Mouse (Mus musculus) intestine, embryonic 14.5 days (tissue): ENCODE results near the gene Grm2. TPM values are rescaled to one million over a fixed set of nuclear protein-coding genes. Genes with fewer than 3 reads are reported as not detected.
A peak's percentile ranks its signal among the peaks of the same experiment; 100 is the strongest.

ENCODE experiments used
- ATAC-seq: fragments of 200-750 bp; cut with Nextera tagmentation; replicated peaks from 2 replicates; pipeline ENCODE4 v1.8.0; 2017; ENCODE audit warnings: low read depth, moderate number of reproducible peaks, moderate TSS enrichment, moderate library complexity; ENCODE audit not compliant: low FRiP score, low TSS enrichment
- DNase-seq: peaks from one replicate; pipeline ENCODE4 v3.0.0-alpha.2; 2018; ENCODE audit warnings: low spot score
- H3K27ac ChIP-seq: fragments of 300-500 bp; sonication (generic); 2 replicates; pipeline ENCODE4 v1.5.1; 2014; ENCODE audit warnings: low read depth, mild to moderate bottlenecking, control low read depth
- H3K27me3 ChIP-seq: fragments of 300-500 bp; sonication (generic); replicated peaks from 2 replicates; pipeline ENCODE4 v1.6.1; 2014; ENCODE audit warnings: low read length, control low read depth; ENCODE audit not compliant: control insufficient read depth, insufficient read depth
- H3K36me3 ChIP-seq: fragments of 300-500 bp; sonication (generic); 2 replicates; pipeline ENCODE4 v1.6.1; 2014; ENCODE audit warnings: low read length, control low read depth; ENCODE audit not compliant: control insufficient read depth, insufficient read depth
- H3K4me1 ChIP-seq: fragments of 300-500 bp; sonication (generic); replicated peaks from 2 replicates; pipeline ENCODE4 v1.6.1; 2014; ENCODE audit warnings: low read length, control low read depth, mixed read lengths; ENCODE audit not compliant: control insufficient read depth, insufficient read depth
- H3K4me2 ChIP-seq: fragments of 300-500 bp; sonication (generic); 2 replicates; pipeline ENCODE4 v1.6.1; 2014; ENCODE audit warnings: low read length
- H3K4me3 ChIP-seq: fragments of 300-500 bp; sonication (generic); 2 replicates; pipeline ENCODE4 v1.5.1; 2014; ENCODE audit warnings: low read depth, low read length, control low read depth, mixed read lengths
- H3K9ac ChIP-seq: fragments of 300-500 bp; sonication (generic); 2 replicates; pipeline ENCODE4 v1.6.1; 2014; ENCODE audit warnings: mild to moderate bottlenecking, low read length
- H3K9me3 ChIP-seq: fragments of 300-500 bp; sonication (generic); 2 replicates; pipeline ENCODE4 v1.6.1; 2016; ENCODE audit warnings: low read length, control low read depth; ENCODE audit not compliant: control insufficient read depth
- WGBS: fragments of 180-500 bp; shearing (Covaris S2); extraction: QIAGEN DNeasy Blood & Tissue Kit; methylation state at CpG from one replicate; pipeline ENCODE4 v1.1.7; 2014; 5-methylcytosine and 5-hydroxymethylcytosine counted together
- polyA plus RNA-seq: library from polyadenylated mRNA; unstranded; fragments of >200 nt; fragmentation: Nextera tagmentation; extraction: Ambion mirVana; gene quantifications from 2 replicates; pipeline ENCODE4 v1.2.1, GENCODE M21; 2014

The Grm2 gene
- polyA plus RNA-seq, 1 experiment from 2014 or later, result not detected

DNA sequence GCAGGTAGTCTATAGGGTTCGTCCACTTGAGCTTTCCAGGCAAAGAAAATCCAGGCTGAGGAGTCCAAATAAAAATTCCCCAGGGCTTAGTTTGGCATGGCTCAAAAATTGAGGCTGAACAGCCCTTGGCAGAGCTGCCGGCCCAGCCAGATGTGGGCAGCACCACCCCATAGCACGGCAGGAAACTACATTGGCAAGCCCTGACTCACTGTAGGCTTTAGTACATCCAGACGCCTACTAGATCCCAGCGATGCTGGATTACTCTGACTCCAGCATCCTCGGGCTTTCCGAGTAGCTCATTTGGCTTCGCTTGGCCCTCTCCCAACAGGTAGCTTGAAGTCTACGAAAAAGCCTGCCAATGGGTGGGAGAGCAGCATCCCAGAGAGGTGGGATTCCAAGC is 25.1 kb upstream of the Grm2 start:
- Histone ChIP-seq H3K4me3 (no peak overlapping the region), H3K9me3 (no peaks in the 10 kb centered on the region), H3K27ac (no peak overlapping the region), H3K4me1 (0 out of 2 replicates have a peak, but pooled peaks cover 3% of the 10 kb centered on the region), H3K36me3 (peaks cover 52% of the 10 kb centered on the region), H3K27me3 (no peaks in the 10 kb centered on the region), H3K9ac (no peak overlapping the region), H3K4me2 (no peak overlapping the region)
- DNase-seq, result no peak
- WGBS, result 90% methylated on average over 9 of the region's 9 CpGs
- no peak for ATAC-seq

DNA sequence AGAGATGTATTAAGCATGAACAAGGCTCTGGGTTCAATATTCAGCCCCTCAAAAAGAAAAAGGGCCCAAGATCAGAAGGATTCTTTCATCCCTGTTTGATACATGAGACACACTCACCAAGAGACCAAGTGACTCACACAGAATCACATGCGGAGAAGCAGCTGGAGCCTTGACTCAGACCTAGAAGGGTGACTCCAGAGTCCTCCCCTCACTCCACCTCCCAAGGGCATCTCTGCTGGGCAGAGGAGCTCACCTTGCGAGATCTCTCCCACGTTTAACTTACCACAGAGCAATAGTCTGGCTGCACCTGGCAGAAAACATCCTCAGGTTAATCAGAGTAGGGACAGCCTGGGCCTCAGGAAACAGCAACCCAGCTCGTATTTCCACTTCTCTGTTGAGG is 22.4 kb upstream of the Grm2 start:
- no peak overlapping the region for H3K9ac ChIP-seq
- H3K4me3 ChIP-seq, result no peak overlapping the region
- no peaks in the 10 kb centered on the region for H3K9me3 ChIP-seq
- H3K36me3 ChIP-seq, result peaks cover 57% of the 10 kb centered on the region
- no peaks in the 10 kb centered on the region for H3K27me3 ChIP-seq
- DNase-seq (no peak), ATAC-seq (no peak)
- whole genome bisulfite sequencing, result 64% methylated on average over 4 of the region's 4 CpGs
- no peaks in the 10 kb centered on the region for H3K4me1 ChIP-seq
- no peak overlapping the region for H3K27ac ChIP-seq
- H3K4me2 ChIP-seq, result no peak overlapping the region

DNA sequence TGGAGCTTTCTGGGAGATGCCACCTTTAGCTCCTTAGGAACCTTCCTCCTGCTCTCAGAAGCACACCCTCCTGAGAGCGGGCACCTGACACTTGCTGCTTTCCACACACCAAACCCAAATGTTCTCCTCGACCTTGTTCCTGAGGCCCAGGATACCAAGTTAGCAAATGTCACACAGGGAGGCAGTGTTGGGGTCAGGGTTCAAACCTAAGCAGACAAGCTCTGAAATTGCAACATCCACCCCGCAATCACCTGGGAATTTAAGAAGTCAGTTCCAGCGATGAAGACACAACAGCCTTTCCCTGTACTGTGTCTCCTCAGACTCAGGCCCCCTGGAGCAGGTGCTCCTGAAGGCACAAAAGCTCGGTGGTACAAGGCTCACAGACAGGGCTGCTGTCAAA is 21.8 kb upstream of the Grm2 start:
- no peak overlapping the region for H3K9ac ChIP-seq
- H3K4me3 ChIP-seq, result no peak overlapping the region
- WGBS, result 90% methylated on average over 5 of the region's 5 CpGs
- H3K4me2 ChIP-seq, result no peak overlapping the region
- no peaks in the 10 kb centered on the region for H3K9me3 ChIP-seq
- H3K27me3 ChIP-seq, result no peaks in the 10 kb centered on the region
- no peak for ATAC-seq
- peaks cover 62% of the 10 kb centered on the region for H3K36me3 ChIP-seq
- no peak for DNase-seq
- H3K4me1 ChIP-seq, result no peaks in the 10 kb centered on the region
- no peak overlapping the region for H3K27ac ChIP-seq

DNA sequence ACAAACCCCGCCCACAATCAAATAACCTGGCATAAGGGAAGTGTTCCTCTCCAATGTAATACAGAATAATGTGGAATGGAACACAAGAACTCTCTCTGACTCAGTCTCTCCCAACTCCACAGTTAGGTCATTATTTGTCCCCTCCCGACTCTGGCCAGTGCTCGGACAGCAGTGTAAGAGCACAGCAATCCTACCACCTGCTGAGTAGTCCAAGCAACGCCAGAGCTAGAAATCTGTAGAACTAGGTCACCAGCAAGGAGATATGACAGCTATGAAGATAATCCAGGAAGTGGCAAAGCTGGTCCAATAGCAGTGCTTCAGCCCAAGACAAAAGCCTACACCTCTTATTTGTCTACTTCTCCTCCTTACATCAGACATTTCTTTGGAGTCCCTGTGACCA is 20.7 kb upstream of the Grm2 start:
- no peak for DNase-seq
- no peaks in the 10 kb centered on the region for H3K9me3 ChIP-seq
- H3K4me3 ChIP-seq, result no peak overlapping the region
- ATAC-seq, result no peak
- H3K4me1 ChIP-seq, result no peaks in the 10 kb centered on the region
- H3K36me3 ChIP-seq, result peaks cover 67% of the 10 kb centered on the region
- 79% methylated on average over 4 of the region's 4 CpGs for WGBS
- no peak overlapping the region for H3K27ac ChIP-seq
- H3K27me3 ChIP-seq, result no peaks in the 10 kb centered on the region
- no peak overlapping the region for H3K4me2 ChIP-seq
- no peak overlapping the region for H3K9ac ChIP-seq

DNA sequence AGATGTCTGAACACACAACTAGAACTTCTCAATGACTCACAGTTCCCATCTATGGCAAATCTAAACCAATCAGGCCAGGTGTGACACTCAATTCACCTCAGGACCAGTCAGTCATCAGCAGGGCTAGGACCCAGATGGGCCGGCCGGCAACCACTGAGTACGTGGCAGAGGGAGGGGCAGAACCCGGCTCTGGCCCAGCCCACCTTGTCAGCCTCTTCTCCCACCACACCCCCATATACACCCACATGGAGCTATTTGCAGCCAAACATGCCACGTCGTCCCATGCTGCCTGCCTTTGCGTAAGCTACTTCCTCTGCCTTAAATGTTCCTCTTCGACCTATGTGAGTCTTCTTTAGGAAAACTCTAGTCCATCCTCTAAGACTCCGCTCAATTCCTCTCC is 20.1 kb upstream of the Grm2 start:
- H3K27ac ChIP-seq, result no peak overlapping the region
- peaks cover 65% of the 10 kb centered on the region for H3K36me3 ChIP-seq
- WGBS, result 78% methylated on average over 9 of the region's 9 CpGs

DNA sequence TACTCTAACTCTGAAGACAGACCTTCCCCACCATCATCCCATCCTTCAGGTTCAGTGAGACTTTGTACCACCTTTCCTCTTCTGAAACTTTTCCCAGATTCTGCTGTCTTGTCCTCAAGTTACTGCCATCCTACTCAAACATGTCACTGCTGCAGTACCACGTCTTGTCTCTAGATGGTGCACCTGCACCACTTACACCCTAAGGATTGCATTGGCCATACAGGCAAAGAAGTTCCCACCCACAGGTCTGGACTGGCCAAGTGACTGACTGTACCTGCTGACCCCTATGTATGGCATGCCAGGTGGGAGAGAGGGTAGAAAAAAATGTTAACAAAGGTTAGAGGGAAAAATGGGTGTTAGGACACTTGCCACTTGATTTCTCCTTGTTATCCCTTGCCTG is 19.6 kb upstream of the Grm2 start:
- no peak overlapping the region for H3K4me3 ChIP-seq
- DNase-seq (peak; percentile 94), ATAC-seq (peak; percentile 79; the same call in 1 of the 2 replicates)
- H3K9me3 ChIP-seq, result no peaks in the 10 kb centered on the region
- WGBS, result 0% methylated on average over 1 of the region's 1 CpGs
- H3K9ac ChIP-seq, result no peak overlapping the region
- H3K4me2 ChIP-seq, result no peak overlapping the region
- H3K4me1 ChIP-seq, result no peaks in the 10 kb centered on the region
- no peaks in the 10 kb centered on the region for H3K27me3 ChIP-seq
- peaks cover 63% of the 10 kb centered on the region for H3K36me3 ChIP-seq
- H3K27ac ChIP-seq, result no peak overlapping the region

More for the DNA sequence above, 20.1 kb upstream of the Grm2 start:
- Histone ChIP-seq H3K4me3 (no peak overlapping the region), H3K9me3 (no peaks in the 10 kb centered on the region), H3K27me3 (no peaks in the 10 kb centered on the region), H3K9ac (no peak overlapping the region), H3K4me2 (no peak overlapping the region), H3K4me1 (no peaks in the 10 kb centered on the region)
- ATAC-seq (peak; percentile 41; the same call in 1 of the 2 replicates), DNase-seq (no peak)

DNA sequence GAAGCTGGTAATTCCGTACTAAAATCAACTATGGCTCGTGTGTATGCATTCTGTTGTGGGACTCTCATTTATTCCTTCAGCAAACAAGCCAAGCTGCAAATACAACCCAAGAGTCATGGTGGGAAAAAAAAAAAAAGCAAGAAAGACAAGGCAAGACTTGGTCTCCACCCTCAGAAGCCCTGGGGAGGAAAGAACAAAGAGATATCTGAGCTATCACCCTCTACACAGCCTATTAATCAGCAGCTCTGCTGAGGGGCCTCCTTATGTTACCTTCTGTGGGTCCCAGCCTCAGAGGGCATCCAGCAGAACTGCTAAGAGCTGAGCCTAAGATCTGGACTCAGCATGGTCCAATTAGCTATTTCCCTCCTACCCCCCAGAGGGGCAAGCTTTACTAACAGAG is 18.0 kb upstream of the Grm2 start:
- peaks cover 62% of the 10 kb centered on the region for H3K36me3 ChIP-seq

DNA sequence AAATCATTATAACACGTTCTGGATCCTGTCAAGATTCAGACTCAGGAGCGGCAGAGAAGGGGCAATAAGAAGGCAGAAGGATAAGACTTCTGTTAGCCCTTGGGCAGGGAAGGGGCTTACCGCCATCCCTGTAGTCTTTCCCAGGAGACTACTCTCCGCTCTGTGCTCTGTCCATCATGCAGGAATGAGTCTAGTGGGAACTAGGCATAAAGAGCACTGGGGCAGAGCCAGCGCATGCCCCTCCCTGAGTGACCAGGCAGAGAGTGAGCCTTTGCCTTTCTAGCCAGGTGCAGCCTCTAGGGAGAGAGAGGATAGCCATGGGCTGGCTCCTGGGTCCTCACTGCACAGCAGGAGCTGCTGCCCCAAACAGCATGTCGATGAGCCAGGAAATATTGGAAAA is 9.0 kb upstream of the Grm2 start:
- no peak overlapping the region for H3K4me3 ChIP-seq
- H3K4me1 ChIP-seq, result no peaks in the 10 kb centered on the region
- no peak for DNase-seq
- H3K9ac ChIP-seq, result no peak overlapping the region
- H3K9me3 ChIP-seq, result no peaks in the 10 kb centered on the region
- H3K27me3 ChIP-seq, result no peaks in the 10 kb centered on the region
- no peak overlapping the region for H3K27ac ChIP-seq
- no peak for ATAC-seq
- no peak overlapping the region for H3K4me2 ChIP-seq
- WGBS, result 83% methylated on average over 6 of the region's 6 CpGs
- peaks cover 57% of the 10 kb centered on the region for H3K36me3 ChIP-seq

More for the DNA sequence above, 18.0 kb upstream of the Grm2 start:
- no peak for ATAC-seq
- Histone ChIP-seq H3K9ac (no peak overlapping the region), H3K9me3 (no peaks in the 10 kb centered on the region), H3K4me1 (no peaks in the 10 kb centered on the region), H3K27me3 (no peaks in the 10 kb centered on the region), H3K27ac (no peak overlapping the region), H3K4me3 (no peak overlapping the region), H3K4me2 (no peak overlapping the region)
- WGBS, result 94% methylated on average over 2 of the region's 2 CpGs
- no peak for DNase-seq

DNA sequence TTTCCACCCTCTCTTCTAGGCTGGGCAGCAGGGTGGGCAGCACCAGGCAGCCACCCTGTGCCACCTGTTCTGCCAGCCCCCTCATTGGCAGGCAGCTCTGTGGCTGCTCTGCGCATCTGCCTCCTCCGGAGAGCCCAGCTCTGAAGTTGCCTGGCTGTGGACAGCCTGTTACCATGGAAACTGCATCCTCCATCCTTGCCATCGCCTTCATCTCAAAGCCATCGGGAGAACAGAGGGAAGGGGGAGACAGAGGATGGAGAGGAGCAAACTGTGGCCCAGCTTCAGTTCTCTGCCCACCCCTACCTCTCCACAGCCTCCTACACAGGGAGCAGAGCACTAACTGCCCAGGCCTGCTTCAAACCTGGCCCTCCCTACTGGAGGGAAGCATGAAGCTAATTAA is 8.6 kb upstream of the Grm2 start:
- H3K9me3 ChIP-seq, result no peaks in the 10 kb centered on the region
- no peak for ATAC-seq

More for the DNA sequence above, 8.6 kb upstream of the Grm2 start:
- H3K27ac ChIP-seq, result no peak overlapping the region
- no peak overlapping the region for H3K4me2 ChIP-seq
- 84% methylated on average over 4 of the region's 4 CpGs for WGBS
- no peak overlapping the region for H3K4me3 ChIP-seq
- DNase-seq, result no peak
- H3K4me1 ChIP-seq, result no peaks in the 10 kb centered on the region
- no peak overlapping the region for H3K9ac ChIP-seq
- H3K27me3 ChIP-seq, result no peaks in the 10 kb centered on the region
- H3K36me3 ChIP-seq, result peaks cover 59% of the 10 kb centered on the region
